Mouse (Mus musculus) cerebellum, postnatal 4 days (tissue): ENCODE data around the gene Foxk1.

Experiments
- DNase-seq, 2 experiments: peaks; one replicate each; pipeline ENCODE4 v3.0.0; 2022; ENCODE audit warnings: low spot score in 2 of 2, mixed read lengths in 1 of 2

The Foxk1 gene

DNA sequence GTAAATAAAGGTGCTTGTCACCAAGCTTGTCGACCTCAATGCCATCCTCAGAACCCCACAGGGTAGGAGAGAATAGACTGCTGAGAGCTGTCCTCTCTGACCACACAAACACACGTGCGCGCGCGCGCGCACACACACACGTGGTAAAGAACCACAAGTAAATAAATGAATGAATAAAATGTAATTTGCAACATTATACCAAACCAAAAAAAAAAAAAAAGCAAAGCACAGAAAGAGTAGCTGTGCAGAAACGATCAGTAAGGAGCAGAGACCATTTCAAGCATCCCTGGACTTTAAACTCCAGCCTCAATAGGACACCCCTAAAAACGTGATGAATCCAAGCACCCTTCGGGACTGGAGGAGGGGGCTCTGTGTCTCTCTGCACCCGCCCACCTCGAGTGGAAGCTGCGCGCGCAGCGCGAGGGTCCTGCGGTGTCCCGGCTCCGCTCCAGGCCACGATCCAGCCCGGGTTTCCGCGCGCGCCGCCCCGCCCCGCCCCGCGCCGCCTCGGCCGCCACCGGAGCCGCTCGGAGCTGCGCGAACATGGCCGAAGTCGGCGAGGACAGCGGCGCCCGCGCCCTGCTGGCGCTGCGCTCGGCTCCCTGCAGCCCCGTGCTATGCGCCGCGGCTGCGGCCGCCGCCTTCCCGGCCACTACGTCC, at the start of gene Foxk1:
Gene Foxk1, plus strand, starts transcription at position 517 of the 660 bp plus-strand sequence.
- peak; percentile 99 to 100 for DNase-seq

- no peak for DNase-seq
Observed at GRCm38 (mm10) chr5:142352336-142352892, 48.9 kb upstream of the Foxk1 start.

DNA sequence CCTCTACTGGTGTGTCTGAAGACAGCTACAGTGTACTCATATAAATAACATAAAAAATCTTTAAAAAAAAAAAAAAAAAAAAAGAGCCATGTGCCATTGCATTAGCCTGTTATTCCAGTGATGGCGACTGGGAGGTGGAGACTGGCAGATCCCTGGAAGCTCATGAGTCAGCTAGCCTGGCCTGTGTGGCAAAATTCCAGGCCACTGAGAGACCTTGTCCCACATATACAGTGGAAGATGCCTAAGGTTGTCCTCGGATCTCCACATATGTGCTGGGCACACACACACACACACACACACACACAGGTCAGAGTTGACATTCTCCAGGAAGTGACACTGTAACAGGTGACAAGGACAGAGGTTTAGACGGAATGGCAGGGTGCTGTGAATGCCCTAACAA, 46.2 kb upstream of the Foxk1 start:
- no peak for DNase-seq

DNA sequence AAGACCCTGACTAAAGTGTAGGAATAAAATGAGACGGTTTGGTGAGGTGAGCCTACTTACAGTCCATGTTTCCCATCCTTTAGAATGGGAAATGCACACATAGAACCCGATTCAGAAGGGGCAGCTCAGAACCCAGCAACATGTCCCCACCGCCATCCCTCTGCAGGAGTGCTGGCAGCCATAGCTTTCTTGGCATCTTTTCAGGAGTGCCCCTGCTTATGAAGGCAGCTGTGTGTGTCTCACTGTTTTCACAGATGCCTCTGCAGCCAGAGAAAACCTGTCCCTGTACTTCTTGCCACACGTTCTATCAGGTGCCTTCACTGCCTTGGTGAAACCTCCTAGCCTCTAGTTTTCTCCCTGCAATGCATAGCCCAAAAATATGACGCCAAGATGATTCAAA, 40.1 kb upstream of the Foxk1 start:
- no peak for DNase-seq

- DNase-seq, result peak in 1 of 2 experiments; percentile 86
Observed at GRCm38 (mm10) chr5:142362894-142363293, 38.4 kb upstream of the Foxk1 start.

- DNase-seq, result no peak
Observed at GRCm38 (mm10) chr5:142364095-142364494, 37.2 kb upstream of the Foxk1 start.

DNA sequence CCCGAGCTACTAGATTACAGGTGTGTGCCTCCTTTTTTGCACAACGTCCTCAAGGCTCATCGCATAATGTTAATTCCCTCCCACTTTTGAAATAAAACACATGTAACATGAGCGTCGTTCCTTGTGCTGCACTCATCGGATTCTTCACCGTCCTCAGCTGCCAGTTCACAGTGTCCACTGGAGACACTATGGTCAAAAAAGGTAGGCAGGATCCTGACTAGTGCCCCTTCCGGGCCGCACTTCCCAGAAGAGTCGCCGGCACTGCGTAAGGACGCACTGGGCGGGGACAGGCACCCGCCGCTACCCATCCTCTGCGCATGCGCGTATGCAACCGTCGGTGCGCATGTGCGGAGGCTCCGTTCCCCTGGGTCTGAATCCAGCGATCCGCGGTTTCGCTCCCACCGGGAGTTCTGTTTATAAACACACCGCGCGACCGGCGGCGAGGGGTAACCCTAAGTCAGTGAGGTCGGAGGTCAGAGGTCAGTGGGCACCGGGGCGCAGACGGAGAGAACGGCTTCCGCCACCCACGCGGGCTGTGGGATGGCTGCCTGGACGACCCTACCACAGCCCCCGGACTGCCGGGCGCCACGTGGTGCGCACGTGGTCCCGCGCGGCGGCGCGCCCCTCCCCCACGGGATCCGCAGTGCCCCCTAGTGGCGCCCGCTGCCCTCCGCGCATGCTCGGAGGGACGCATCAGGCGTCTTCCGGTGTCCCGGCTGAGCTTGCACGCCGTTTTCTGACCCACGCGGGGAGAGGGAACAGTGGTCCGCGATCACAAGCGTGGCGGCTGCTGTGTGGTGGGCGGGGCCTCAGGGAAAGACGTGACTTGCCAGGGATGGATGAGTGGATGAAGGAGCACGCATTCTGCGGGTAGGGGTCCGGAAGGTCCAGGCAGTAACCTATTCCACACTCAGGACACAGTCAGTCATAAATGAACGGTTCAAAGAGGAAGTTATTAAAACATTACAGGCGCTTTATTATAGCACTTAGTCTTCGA, 33.9 kb upstream of the Foxk1 start:
- DNase-seq, result peak; percentile 99 to 100

DNA sequence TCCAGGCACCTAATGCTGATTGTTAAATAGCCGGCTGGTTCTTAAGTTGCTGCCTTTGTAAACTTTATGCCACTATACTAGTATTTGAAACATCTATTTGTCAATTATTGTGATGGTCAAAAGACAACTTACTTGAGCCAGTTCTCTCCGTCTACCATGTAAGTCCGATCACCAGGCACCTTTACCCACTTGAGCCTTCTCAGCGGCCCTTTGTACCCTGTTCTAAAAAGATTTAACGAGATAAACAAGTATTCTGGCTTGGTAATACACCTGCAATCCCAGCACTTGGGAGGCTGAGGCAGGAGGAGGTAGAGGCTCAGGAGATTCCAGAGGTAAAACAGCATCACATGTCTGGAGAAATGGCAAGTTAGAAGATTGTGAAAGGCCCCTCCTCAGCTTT, 33.2 kb upstream of the Foxk1 start:
- no peak for DNase-seq

- DNase-seq, result no peak
Observed at GRCm38 (mm10) chr5:142370406-142371171, 30.7 kb upstream of the Foxk1 start.

DNA sequence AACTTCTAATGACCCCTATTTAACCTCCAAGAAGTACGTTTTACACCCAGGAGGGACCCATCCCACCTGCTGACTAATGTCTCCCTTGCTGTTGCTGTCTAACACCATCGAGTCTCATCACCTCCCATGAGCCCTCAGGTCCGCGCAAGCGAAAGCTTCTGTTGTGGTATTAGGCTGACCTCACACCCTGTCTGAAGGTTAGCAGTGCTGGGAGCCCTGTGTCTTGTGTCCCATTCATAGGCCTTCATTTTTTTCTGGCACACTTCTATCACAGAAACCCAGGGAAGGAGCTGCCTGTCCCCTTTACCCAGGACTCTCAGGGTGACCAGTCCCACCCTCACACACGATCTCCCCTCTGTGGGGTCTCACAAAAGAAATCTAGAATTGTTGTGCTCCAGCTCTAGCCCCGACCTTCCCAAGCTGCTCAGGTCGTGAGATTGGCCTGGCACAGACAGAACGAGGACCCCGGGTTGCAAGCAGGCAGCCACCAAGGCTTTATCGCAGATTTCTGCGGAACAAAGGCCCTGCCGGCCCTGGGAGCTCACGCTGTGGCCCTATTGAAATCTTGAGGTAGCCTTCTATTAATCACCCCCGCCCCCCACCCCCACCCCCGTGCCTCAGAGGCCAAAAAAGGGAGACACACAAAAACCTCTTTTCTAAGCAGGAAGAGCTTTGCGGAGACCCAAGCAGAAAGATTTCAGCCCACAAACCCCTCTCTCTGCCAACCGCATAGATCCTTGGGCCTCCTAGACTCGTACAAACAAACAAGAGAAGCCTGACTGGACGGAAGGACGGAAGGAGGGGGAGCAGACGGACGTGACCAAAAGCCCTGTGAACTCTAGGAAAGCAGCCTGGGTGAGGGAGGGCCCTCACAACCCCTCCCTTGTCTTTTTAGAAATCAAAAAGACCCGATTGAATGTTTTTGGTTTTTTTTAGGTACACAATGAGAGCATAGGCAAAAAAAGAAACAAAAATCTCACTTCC, 29.8 kb upstream of the Foxk1 start:
- no peak for DNase-seq

DNA sequence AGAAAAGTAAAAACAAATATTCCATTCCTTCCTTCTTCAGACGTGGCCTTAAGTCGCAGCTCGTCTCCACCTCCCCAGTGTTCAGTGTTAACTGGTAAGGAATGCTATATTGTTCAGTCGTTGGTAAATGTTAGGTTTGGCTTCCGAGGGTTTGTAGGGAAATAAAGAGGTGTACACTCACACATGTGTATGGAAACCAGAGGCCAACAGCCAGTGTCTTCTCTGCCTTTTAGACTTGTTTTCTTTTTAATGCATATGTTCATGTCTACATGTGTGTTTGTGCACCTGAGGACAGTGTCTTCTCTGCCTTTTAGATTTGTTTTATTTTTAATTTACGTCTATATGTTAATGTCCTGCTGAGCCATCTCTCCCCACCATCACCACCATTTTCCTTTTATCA, 29.1 kb upstream of the Foxk1 start:
- no peak for DNase-seq

GRCm38 (mm10) chr5:142374343-142374742, 27.0 kb upstream of the Foxk1 start:
- no peak for DNase-seq

DNA sequence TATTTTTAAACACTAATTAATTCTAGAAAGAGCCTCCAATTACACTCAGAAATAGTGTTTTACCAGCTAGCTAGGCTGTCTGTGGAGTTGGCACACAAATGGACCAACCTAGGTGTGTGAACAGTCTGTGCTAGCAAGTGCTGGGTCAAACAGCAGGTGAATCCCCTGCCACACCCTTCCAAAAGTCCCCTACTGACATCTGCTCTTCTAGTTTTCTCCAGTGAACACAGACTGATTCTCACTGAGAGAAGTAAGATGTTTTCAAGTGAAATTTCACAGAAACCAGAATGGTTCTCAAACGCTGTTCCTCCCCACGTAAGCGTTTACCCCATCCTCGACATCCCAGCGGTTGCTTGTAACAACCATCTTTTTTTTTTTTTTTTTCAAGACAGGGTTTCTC, 25.7 kb upstream of the Foxk1 start:
- no peak for DNase-seq

GRCm38 (mm10) chr5:142376071-142376470, 25.2 kb upstream of the Foxk1 start:
- no peak for DNase-seq

DNA sequence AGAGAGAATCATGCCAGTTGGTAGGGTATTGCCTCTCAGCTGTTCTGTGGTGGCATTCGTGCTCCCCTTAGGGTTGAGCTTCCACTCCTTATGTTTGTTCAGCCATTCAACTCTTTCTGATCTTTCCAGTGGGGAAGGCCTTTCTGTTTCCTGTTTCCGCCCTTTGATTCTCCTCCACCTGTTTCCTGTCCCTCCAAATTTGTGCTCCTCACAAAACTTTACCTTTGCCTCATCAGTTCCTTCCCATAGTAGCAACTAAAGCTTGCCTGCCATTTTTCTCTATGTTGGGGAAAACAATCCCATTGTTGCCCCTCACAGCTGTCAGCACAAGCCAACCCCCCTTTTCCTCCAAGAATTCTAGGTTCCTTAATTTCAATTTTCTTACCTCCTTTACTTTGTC, 23.2 kb upstream of the Foxk1 start:
- DNase-seq, result no peak

- no peak for DNase-seq
Observed at GRCm38 (mm10) chr5:142380491-142380890, 20.8 kb upstream of the Foxk1 start.

DNA sequence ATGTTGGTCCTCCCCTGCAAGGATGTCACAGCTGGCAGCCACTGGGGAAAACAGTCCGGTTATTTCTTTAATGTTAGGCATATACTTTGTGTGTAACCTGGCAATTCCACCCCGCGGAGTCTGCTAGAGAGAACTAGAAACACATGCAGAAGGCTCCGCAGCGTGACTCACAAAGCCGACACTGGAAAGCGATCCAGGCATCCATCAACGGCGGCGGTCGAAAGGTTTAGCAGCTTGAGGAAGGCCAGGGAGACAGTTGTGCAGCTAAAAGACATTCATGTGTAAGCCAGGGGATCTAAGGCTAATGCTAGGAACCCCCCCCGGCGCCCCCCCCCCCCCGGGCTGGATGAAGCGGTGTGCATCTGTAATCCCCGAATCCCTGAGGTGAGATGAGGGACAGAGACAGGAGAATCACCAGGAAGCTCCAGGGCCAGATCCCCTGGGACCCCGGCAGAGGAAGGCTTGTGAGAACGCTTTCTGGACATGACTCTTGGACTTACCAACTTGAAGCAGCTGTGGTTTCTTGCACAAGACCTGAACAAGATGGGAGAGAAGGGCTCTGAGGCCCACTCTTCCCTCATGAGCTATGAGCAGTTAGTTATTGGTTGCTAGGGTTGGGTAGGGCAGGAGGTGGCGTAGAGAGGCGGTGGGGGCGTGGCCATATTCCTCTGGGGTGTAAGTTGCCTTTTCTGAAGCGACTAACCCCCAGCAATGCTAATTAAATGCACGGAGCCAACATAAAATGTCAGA, 16.2 kb upstream of the Foxk1 start:
- DNase-seq, result no peak

DNA sequence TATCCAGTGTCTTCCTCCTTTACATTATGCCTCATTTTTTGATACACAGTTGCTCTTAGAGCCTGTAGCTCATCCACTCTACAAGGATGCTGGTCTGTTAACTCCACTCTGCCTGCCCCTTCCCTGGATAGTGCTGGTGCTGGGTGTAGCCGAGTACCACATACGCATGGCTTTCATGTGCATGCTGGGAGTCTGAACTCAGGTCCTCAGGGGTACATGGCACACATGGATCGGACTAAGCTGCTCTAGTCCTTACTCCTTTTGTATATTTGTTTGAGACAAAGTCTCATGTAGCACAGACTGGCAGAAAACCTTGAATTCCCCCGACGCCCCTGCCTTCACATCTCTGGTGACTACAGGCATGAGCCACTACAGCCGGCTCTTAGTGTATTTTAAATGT, 15.0 kb upstream of the Foxk1 start:
- no peak for DNase-seq

GRCm38 (mm10) chr5:142386784-142387680, 14.3 kb upstream of the Foxk1 start:
- peak in 1 of 2 experiments; percentile 41 for DNase-seq
